Mouse (Mus musculus) adrenal gland, adult 2 months (tissue): ENCODE results near the gene Atp5g2. TPM values are rescaled to one million over a fixed set of nuclear protein-coding genes. Genes with fewer than 3 reads are reported as not detected.

Experiments
- microRNA-seq, 2 experiments: library from miRNA; unstranded; fragments of <30 nt; microRNA quantifications; one replicate each; pipeline ENCODE4 v1.2.0; 2021
- polyA plus RNA-seq: library from polyadenylated mRNA; depleted of rRNA; stranded (reverse); fragments of >200 nt; gene quantifications from 2 replicates; pipeline ENCODE4 v1.2.3, GENCODE M21; 2012; rRNA removed
- total RNA-seq, 2 experiments: library from RNA; stranded (reverse); gene quantifications; 2 replicates each; pipeline ENCODE4 v1.2.3; 2021

Atp5g2 gene
- total and polyA plus RNA-seq, 3 experiments = 19.5 to 415 (median 24.2) TPM

Small RNAs within 50 kb of the gene (microRNA-seq; reads per million reads assigned to microRNA genes)
- 0 to 0.44 reads per million in 2 experiments for gene Mir688

Other genes starting within 250 kb of the Atp5g2 start
- 1 to 10 TPM; 1.0 to 1.6 TPM for gene Amhr2, start 227.0 kb downstream of the Atp5g2 start, total RNA-seq
- 1.3 and 2.5 TPM in 2 replicates for gene Amhr2, start 227.0 kb downstream of the Atp5g2 start, polyA plus RNA-seq
- 100 to 1,000 TPM; 105 to 197 TPM for gene Prr13, start 213.3 kb downstream of the Atp5g2 start, total RNA-seq
- 213 and 313 TPM in 2 replicates for gene Prr13, start 213.3 kb downstream of the Atp5g2 start, polyA plus RNA-seq
- 100 to 1,000 TPM; 641 to 760 TPM for gene Pcbp2, start 201.8 kb downstream of the Atp5g2 start, total RNA-seq
- 388 and 545 TPM in 2 replicates for gene Pcbp2, start 201.8 kb downstream of the Atp5g2 start, polyA plus RNA-seq
- gene Gm10337, start 168.6 kb downstream of the Atp5g2 start, total RNA-seq = not detected
- not detected in 2 replicates for gene Gm10337, start 168.6 kb downstream of the Atp5g2 start, polyA plus RNA-seq
- gene Map3k12, start 155.3 kb downstream of the Atp5g2 start, total RNA-seq = 10 to 100 TPM in 1 of 2 experiments, 1 to 10 TPM in 1; 5.2 to 15.1 TPM
- gene Map3k12, start 155.3 kb downstream of the Atp5g2 start, polyA plus RNA-seq = 10.6 and 12.0 TPM in 2 replicates
- 10 to 100 TPM; 30.5 to 32.5 TPM for gene Tarbp2, start 154.2 kb downstream of the Atp5g2 start, total RNA-seq
- 60.7 and 64.1 TPM in 2 replicates for gene Tarbp2, start 154.2 kb downstream of the Atp5g2 start, polyA plus RNA-seq
- gene Npff, start 147.4 kb downstream of the Atp5g2 start, total RNA-seq = 1 to 10 TPM in 1 of 2 experiments, under 1 TPM in 1; 0.62 to 2.1 TPM
- 2.9 and 4.0 TPM in 2 replicates for gene Npff, start 147.4 kb downstream of the Atp5g2 start, polyA plus RNA-seq
- 1 to 10 TPM; 1.5 to 3.4 TPM for gene Gm28047, start 47.3 kb downstream of the Atp5g2 start, total RNA-seq
- 0.10 TPM in 1 of 2 replicates, not detected in the other for gene Gm28047, start 47.3 kb downstream of the Atp5g2 start, polyA plus RNA-seq
- gene Atf7, start 46.9 kb downstream of the Atp5g2 start, total RNA-seq = 10 to 100 TPM; 58.5 to 74.4 TPM
- gene Atf7, start 46.9 kb downstream of the Atp5g2 start, polyA plus RNA-seq = 44.0 and 64.5 TPM in 2 replicates
- 100 to 1,000 TPM in 1 of 2 experiments, 10 to 100 TPM in 1; 93.4 to 136 TPM for gene Calcoco1, start 49.8 kb upstream of the Atp5g2 start, total RNA-seq
- 75.4 and 89.3 TPM in 2 replicates for gene Calcoco1, start 49.8 kb upstream of the Atp5g2 start, polyA plus RNA-seq
- gene Hoxc13, start 248.8 kb upstream of the Atp5g2 start, total RNA-seq = not detected
- gene Hoxc13, start 248.8 kb upstream of the Atp5g2 start, polyA plus RNA-seq = not detected in 2 replicates